Comparison of ENCODE assay signal across 8 mouse cellular contexts in the genomic region with DNA sequence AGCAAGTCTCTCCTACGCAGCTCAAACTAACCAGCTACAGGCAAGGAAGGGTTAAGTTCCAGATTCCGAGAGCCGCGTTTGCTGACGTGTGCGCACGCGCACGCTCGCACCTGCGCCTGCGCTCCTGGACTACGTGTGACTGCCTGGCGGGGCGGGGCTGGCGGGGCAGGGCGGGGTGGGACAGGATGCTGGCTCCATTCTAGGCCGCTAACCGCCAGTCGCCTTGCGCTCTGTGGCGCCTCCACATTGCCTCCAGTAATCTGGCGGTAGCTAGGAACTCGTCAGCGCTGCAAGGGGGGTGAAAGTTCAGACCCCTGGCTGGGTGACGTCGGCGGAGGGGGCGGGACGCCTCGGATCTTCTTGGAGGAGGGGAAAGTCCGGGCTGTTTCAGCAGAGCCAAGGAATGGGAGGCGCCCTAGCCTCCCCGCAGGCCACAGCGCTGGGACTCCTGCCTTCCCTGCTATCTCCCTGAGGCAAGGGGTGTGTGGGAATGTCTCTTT. TPM values are rescaled to one million over a fixed set of nuclear protein-coding genes. Genes with fewer than 3 reads are reported as not detected.
A peak's percentile ranks its signal among the peaks of the same experiment; 100 is the strongest.
DNase-seq lines count a peak whose midpoint lies in the region; ATAC-seq and TF ChIP-seq lines count a peak whose summit lies in the region.

No protein-coding gene starts in this region.

- H3K36me3 ChIP-seq in E14TG2a.4 (ENCODE audit: insufficient read depth, low read length) = peaks cover 16% of the 10 kb centered on the region; the same call in 1 of the 2 replicates
- H3K36me3 ChIP-seq in forebrain, embryonic 12.5 days (replicated peaks) = no peaks in the 10 kb centered on the region; the same call in 1 of the 2 replicates
- 0 out of 2 replicates have a peak, but pooled peaks cover 5% of the 10 kb centered on the region for H3K36me3 ChIP-seq in heart, postnatal 0 days (replicated peaks; ENCODE audit: control insufficient read depth, insufficient read depth, low read length)
- no peaks in the 10 kb centered on the region for H3K36me3 ChIP-seq in liver, embryonic 16.5 days (ENCODE audit: control insufficient read depth, insufficient read depth)
- H3K36me3 ChIP-seq in neural tube, embryonic 13.5 days = no peaks in the 10 kb centered on the region
- H3K36me3 ChIP-seq in testis, adult 2 months (ENCODE audit: control insufficient read depth, insufficient read depth, low read length) = no peaks in the 10 kb centered on the region

- TF ChIP-seq EP300 in heart, postnatal 0 days (IDR thresholded peaks at IDR 0.05; ENCODE audit: low read depth) = no peak

- peaks cover 38% of the 10 kb centered on the region for H3K4me1 ChIP-seq in E14TG2a.4 (replicated peaks; ENCODE audit: low read depth, low read length)
- H3K4me1 ChIP-seq in forebrain, embryonic 12.5 days = no peaks in the 10 kb centered on the region
- H3K4me1 ChIP-seq in heart, postnatal 0 days (ENCODE audit: control insufficient read depth, insufficient read depth) = no peaks in the 10 kb centered on the region
- H3K4me1 ChIP-seq in liver, embryonic 16.5 days (ENCODE audit: control insufficient read depth, low read depth, low read length) = no peaks in the 10 kb centered on the region
- H3K4me1 ChIP-seq in neural tube, embryonic 13.5 days (replicated peaks) = no peaks in the 10 kb centered on the region
- no peaks in the 10 kb centered on the region for H3K4me1 ChIP-seq in testis, adult 2 months (ENCODE audit: control insufficient read depth, insufficient read depth, low read length)

- H3K4me2 ChIP-seq in forebrain, embryonic 12.5 days = peak overlapping the region; percentile 51
- peak overlapping the region; percentile 61 for H3K4me2 ChIP-seq in heart, postnatal 0 days (ENCODE audit: low read depth, low read length)
- peak overlapping the region; percentile 54 for H3K4me2 ChIP-seq in liver, embryonic 16.5 days (ENCODE audit: low read depth, low read length)
- H3K4me2 ChIP-seq in neural tube, embryonic 13.5 days = peak overlapping the region; percentile 56

- no peaks in the 10 kb centered on the region for H3K27me3 ChIP-seq in E14TG2a.4 (ENCODE audit: insufficient read depth, low read length)
- H3K27me3 ChIP-seq in forebrain, embryonic 12.5 days = peaks cover 11% of the 10 kb centered on the region; the same call in 1 of the 2 replicates
- no peaks in the 10 kb centered on the region for H3K27me3 ChIP-seq in heart, postnatal 0 days (ENCODE audit: control insufficient read depth, insufficient read depth, low read length)
- H3K27me3 ChIP-seq in liver, embryonic 16.5 days (ENCODE audit: control insufficient read depth, insufficient read depth, low read depth, low read length) = no peaks in the 10 kb centered on the region
- peaks cover 5% of the 10 kb centered on the region; the same call in 1 of the 2 replicates for H3K27me3 ChIP-seq in neural tube, embryonic 13.5 days
- no peaks in the 10 kb centered on the region for H3K27me3 ChIP-seq in testis, adult 2 months (ENCODE audit: control insufficient read depth, insufficient read depth, low read length)

- DNase-seq in c-Kit-positive CD71-positive TER-119-positive erythroid progenitor cells, embryonic 14.5 days (ENCODE audit: low spot score) = peak; percentile 80
- peak; percentile 91 for DNase-seq in heart, postnatal 0 days (ENCODE audit: low spot score)
- peak; percentile 95 to 96 for DNase-seq in kidney, postnatal 4 days

- peak overlapping the region; percentile 88 for H3K27ac ChIP-seq in forebrain, embryonic 12.5 days
- peak overlapping the region; percentile 94 for H3K27ac ChIP-seq in heart, postnatal 0 days (ENCODE audit: low read depth)
- H3K27ac ChIP-seq in liver, embryonic 16.5 days (ENCODE audit: low read length) = peak overlapping the region; percentile 92
- peak overlapping the region; percentile 87 for H3K27ac ChIP-seq in neural tube, embryonic 13.5 days (replicated peaks)
- H3K27ac ChIP-seq in testis, adult 2 months (ENCODE audit: control insufficient read depth, insufficient read depth, low read depth, low read length) = peak overlapping the region; percentile 92

- TF ChIP-seq CTCF in E14TG2a.4 (conservative IDR thresholded peaks at IDR 0.05; ENCODE audit: low read length) = no peak
- TF ChIP-seq CTCF in heart, postnatal 0 days (IDR thresholded peaks at IDR 0.05; ENCODE audit: low read depth) = 0 out of 2 replicates have a peak, but pooled peaks have one; percentile 12
- TF ChIP-seq CTCF in testis, adult 2 months (IDR thresholded peaks at IDR 0.05; ENCODE audit: control insufficient read depth, insufficient read depth, insufficient replicate concordance, low read depth, low read length) = peak; percentile 3; the same call in 1 of the 2 replicates

- TF ChIP-seq POLR2A in testis, adult 2 months (IDR thresholded peaks at IDR 0.05; ENCODE audit: control insufficient read depth, low read depth, low read length) = peak; percentile 58

- peak overlapping the region; percentile 83 for H3K4me3 ChIP-seq in E14TG2a.4 (replicated peaks; ENCODE audit: low read length)
- H3K4me3 ChIP-seq in forebrain, embryonic 12.5 days (replicated peaks) = peak overlapping the region; percentile 42
- peak overlapping the region; percentile 48 for H3K4me3 ChIP-seq in heart, postnatal 0 days (ENCODE audit: low read depth, low read length)
- peak overlapping the region; percentile 60 for H3K4me3 ChIP-seq in liver, embryonic 16.5 days (ENCODE audit: low read depth, low read length)
- H3K4me3 ChIP-seq in neural tube, embryonic 13.5 days = peak overlapping the region; percentile 46
- peak overlapping the region; percentile 87 for H3K4me3 ChIP-seq in testis, adult 2 months (ENCODE audit: control insufficient read depth, low read depth, low read length)

- WGBS in forebrain, embryonic 12.5 days = 12% methylated on average over 34 of the region's 35 CpGs
- 11% methylated on average over 35 of the region's 35 CpGs for WGBS in heart, postnatal 0 days
- 8% methylated on average over 33 of the region's 35 CpGs for WGBS in liver, embryonic 16.5 days (ENCODE audit: insufficient replicate concordance)
- 10% methylated on average over 35 of the region's 35 CpGs for WGBS in neural tube, embryonic 13.5 days

- peak overlapping the region; percentile 50 for H3K9ac ChIP-seq in forebrain, embryonic 12.5 days
- H3K9ac ChIP-seq in heart, postnatal 0 days (replicated peaks; ENCODE audit: low read depth, low read length) = peak overlapping the region; percentile 50
- H3K9ac ChIP-seq in liver, embryonic 16.5 days (ENCODE audit: low read depth, low read length) = peak overlapping the region; percentile 54
- H3K9ac ChIP-seq in neural tube, embryonic 13.5 days = peak overlapping the region; percentile 73

- peak; percentile 99 for ATAC-seq in forebrain, embryonic 12.5 days (ENCODE audit: low FRiP score)
- ATAC-seq in heart, postnatal 0 days (ENCODE audit: insufficient read depth, low read depth) = peak; percentile 98
- ATAC-seq in liver, embryonic 16.5 days (ENCODE audit: low read depth) = peak; percentile 99
- peak; percentile 98 for ATAC-seq in neural tube, embryonic 13.5 days (ENCODE audit: low read depth)

- H3K9me3 ChIP-seq in E14TG2a.4 (ENCODE audit: low read length) = no peaks in the 10 kb centered on the region
- no peaks in the 10 kb centered on the region for H3K9me3 ChIP-seq in forebrain, embryonic 12.5 days
- H3K9me3 ChIP-seq in heart, postnatal 0 days (replicated peaks; ENCODE audit: control insufficient read depth, low read length) = no peaks in the 10 kb centered on the region
- H3K9me3 ChIP-seq in liver, embryonic 16.5 days (replicated peaks; ENCODE audit: control insufficient read depth, low read length) = no peaks in the 10 kb centered on the region
- no peaks in the 10 kb centered on the region for H3K9me3 ChIP-seq in neural tube, embryonic 13.5 days

RNA-seq across cellular contexts. Expression of a gene that starts 29.6 kb away (rescaled TPM):
- polyA plus RNA-seq in forebrain, embryonic 12.5 days (2016; fragmentation: Nextera tagmentation; extraction: Ambion mirVana) = 78.5 and 83.2 TPM in 2 replicates
- total RNA-seq in heart, postnatal 0 days (2014; rRNA removed; ENCODE audit: low replicate concordance) = 128 and 165 TPM in 2 replicates
- 13.2 and 17.1 TPM in 2 replicates for polyA plus RNA-seq in heart, postnatal 0 days (2015; fragmentation: Nextera tagmentation; extraction: Ambion mirVana)
- 11.9 and 13.6 TPM in 2 replicates for polyA plus RNA-seq in liver, embryonic 16.5 days (2015; fragmentation: Nextera tagmentation; extraction: Ambion mirVana)
- polyA plus RNA-seq in neural tube, embryonic 13.5 days (2015; fragmentation: Nextera tagmentation; extraction: Ambion mirVana) = 32.6 and 32.9 TPM in 2 replicates
- polyA plus RNA-seq in testis, adult 2 months (2012; rRNA removed) = 13.0 and 14.3 TPM in 2 replicates

Comparison
In these comparisons a context has a peak if more than half of its experiments do, and no peak if none do; other contexts are left out.
1. Peak in every context shown above with its lines: DNase-seq, ATAC-seq, H3K4me3 ChIP-seq and H3K27ac ChIP-seq.